Mouse (Mus musculus) kidney, postnatal 10 days (tissue): ENCODE data around the gene Pxn.
"Not testable (repeated sequence)": the region's sequence is repeated elsewhere in the genome, so short reads cannot be mapped to it uniquely, and the experiment has no call there.

Experiments
- DNase-seq: peaks from one replicate; pipeline ENCODE4 v3.0.0; 2021; ENCODE audit warnings: mixed read lengths

Pxn gene

DNA sequence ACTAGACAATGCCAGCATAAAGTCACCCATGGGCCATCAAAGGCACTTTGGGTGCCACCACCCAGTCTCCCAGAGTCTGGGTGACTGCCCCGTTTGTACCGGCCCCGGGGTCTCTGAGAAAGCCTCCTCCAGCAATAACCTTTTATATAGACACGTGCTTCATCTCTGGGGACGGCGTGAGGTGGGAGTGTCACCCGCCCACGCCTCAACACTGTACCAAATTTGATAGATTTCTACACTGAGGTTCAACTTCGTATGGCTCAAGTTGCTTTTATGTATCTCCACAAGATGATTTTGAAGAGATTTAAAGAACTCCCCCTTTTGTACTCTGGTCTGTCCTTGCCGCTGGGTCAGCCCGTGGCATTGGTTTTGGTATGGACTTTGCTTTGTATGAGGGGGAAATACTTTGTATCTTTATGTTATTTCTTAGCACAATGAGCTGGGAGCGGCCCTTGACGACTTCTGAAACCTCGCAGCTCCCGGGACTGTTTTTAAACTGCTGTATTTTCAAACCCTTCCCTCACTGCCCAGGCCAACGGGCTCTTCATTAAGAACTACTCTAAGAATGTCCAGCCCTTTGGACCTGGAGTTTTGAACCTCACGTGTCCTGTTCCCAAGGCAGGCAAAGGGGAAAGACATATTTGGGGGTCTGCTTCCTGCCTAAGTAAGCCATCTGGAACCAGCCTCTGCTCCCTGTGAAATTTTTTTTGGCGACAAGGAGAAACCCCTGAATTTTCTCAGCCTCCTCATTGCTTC is 48.2 kb downstream of the Pxn start:
- peak; percentile 27 for DNase-seq

- peak; percentile 89 for DNase-seq
Measured at GRCm38 (mm10) chr5:115556217-115556616, 49.7 kb downstream of the Pxn start.

GRCm38 (mm10) chr5:115558182-115558794 is 51.8 kb downstream of the Pxn start:
- no peak for DNase-seq

DNA sequence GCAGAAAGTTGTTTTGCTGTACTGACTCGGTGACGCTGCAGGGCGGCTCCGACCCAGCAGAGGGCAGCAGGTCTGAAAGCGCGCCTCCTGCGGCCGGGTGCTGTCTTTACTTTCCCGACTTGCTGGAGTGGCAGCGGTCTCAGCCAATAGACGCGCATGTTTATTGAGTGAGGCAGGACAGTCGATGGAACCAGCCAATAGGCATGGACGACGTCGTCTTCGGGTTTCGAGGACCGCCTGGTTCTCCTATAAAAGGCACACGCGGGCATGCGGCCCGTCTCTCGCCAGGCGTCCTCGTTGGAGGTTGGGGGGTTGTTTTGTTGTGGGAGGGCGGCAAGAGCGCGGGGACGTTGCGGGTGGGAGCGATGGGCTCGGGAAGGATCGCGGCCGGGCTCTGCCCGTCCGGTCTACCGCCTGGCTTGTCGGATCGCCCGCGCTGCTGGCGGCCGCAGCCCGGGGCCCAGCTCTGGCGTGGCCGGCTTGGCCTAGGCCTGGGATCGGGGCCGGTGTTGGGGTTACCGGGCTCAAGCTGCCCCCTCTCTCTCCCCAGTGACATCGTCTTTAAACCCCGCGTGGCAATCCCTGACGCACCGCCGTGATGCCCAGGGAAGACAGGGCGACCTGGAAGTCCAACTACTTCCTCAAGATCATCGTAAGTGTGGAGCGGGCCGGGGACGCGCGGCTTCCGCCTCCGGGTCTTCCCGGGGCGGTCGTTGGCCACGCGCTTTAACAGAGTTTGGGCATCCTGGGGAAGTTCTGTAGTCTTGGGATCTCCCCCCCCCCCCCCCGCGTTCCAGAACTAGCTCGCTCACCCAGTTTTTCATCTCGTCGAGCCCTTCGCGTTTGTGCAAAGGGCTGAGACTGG is 53.0 kb downstream of the Pxn start, which contains the start of gene Rplp0:
TSS of gene Rplp0 (plus strand) at position 231 of the 865 bp plus-strand sequence.
- peak; percentile 100 for DNase-seq

DNA sequence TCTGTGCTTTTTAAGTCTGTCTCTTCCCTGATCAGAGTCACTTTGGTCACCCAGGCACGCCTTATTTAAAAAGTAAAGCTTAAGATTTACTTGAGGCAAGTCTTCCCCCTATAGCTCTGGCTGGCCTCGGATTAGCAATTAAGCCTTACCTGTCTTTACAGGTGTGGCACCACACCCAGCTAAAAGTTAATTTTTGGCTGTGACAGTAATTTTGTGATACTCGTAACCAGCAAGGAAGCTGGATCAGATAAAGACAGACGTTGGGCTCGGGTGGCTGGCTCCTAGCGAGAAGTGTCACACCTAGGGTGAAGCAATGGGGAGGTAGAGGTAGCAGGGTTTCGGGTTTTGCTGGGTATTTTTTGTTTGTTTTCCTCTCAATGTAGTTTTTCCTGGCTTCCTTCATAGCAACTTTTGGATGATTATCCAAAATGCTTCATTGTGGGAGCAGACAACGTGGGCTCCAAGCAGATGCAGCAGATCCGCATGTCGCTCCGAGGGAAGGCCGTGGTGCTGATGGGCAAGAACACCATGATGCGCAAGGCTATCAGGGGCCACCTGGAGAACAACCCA is 53.9 kb downstream of the Pxn start:
- DNase-seq = no peak

GRCm38 (mm10) chr5:115563771-115564585 is 57.5 kb downstream of the Pxn start:
- DNase-seq = no peak

GRCm38 (mm10) chr5:115564737-115565393 is 58.4 kb downstream of the Pxn start, which contains the start of gene Gcn1l1:
TSS of gene Gcn1l1 (plus strand) at chr5:115565254.
- DNase-seq = peak; percentile 89

DNA sequence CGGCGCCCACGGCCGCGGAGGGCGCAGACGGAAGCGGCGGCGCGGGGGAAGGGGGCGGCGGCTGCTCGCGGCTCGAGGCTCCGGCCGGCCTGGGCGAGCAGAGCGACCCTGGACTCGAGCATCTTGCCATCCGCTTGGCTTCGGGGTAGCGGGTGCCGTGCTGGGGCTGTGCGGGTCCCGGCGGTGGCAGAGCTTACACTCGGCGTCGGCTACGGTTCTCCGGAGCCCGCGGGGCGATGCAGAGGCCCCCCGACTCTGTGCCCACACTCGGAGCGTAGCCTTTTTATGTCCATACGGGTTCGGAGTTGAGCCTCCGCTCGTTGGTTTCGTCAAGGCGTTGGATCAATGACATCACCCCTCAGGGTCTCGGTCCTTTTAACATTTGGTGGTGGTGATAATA is 58.9 kb downstream of the Pxn start:
- DNase-seq = no peak

- peak; percentile 43 for DNase-seq
Measured at GRCm38 (mm10) chr5:115568681-115569080, 62.2 kb downstream of the Pxn start.

GRCm38 (mm10) chr5:115569308-115569707 is 62.8 kb downstream of the Pxn start:
- DNase-seq = peak; percentile 47

DNA sequence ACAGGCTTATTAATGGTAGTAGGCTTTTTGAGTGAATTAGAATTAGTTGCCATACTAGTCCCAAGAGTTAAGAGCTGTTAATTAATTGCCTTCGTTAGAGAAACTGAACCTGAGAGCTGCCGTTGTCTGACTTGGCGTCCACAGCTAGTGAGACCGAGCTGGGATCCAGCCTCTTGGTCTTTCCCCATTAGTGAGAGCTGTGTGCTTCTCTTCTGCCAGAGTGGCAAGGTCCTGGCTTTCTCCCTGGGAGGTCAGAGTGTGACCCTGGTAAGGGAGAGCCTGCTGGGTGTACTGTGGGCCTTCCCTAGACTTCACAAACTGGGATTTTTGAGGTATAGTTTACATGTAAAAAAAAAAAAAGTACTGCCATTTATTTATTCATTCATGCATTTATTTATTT is 63.2 kb downstream of the Pxn start:
- no peak for DNase-seq

DNA sequence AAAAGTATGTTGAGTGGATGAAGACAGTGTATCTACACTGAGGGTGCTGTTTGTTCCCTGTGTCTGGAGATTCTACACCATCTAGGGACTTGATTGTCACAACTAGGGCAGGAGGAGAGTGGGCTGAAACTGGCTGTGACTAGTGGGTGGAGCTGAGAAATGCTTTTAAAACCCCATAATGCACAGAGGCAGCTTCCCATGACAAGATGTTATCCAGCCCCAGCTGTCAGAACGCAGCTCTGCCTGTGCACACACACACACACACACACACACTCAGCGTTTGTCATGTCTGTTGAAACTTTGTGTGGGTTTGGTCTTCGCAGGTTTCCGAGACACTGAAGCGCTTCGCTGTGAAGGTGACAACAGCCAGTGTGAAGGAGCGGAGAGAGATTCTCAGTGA is 64.6 kb downstream of the Pxn start:
- no peak for DNase-seq

DNA sequence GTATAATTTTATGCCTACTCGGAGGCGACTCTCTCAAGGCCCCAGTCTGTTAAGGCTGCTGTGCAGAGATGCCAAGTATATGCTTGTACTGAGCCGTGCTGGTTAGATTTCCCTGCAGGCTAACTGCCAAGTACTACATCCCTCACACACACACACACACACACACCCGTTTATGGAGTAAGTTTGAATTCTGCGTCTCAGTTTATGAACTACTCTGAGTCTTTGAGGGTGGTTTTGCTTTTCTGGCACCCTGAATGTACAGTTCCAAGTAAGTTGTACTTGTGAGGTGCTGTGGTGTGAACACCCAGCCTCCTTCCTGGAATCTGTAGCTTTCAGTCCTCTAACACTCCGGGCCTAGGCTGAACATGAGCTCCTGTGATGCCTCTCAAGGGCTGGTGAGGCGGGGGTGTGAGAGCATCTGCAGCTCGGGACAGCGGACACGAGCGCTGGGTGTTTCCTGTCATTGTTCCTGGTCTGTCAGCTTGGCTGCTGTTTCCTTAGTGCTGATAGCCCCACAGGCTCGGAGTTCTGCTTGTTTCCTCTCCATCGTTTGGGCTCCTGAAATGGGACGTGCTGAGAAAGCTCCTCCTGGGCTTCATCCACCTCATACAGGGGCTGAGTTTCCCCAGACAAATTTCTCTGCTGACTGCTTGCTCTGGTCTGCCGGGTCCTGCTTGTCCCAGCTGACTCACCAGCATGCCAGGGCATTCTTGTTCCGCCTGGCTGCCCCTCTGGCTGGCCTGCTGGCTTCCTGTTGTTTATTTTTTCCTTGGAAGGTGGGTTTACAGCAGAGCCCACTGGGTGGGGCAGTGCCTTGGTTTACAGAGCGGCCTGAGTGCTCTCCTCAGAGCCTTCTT is 66.4 kb downstream of the Pxn start:
- DNase-seq = peak; percentile 82

GRCm38 (mm10) chr5:115574992-115575391 is 68.5 kb downstream of the Pxn start:
- DNase-seq = peak; percentile 58

DNA sequence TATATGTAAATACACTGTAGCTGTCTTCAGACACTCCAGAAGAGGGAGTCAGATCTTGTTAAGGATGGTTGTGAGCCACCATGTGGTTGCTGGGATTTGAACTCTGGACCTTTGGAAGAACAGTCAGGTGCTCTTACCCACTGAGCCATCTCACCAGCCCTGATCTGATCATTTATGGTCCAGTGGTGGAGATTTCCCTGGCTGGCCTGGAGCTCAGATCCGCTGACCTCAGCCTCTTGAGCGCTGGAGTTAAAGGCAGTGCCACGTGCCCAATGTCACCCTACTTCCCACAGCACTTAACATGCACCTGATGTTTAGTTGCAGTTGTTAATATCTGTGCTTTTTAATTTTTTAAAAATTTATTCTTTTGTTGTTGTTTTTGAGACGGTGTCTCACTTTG is 71.2 kb downstream of the Pxn start:
- not testable (repeated sequence) for DNase-seq

DNA sequence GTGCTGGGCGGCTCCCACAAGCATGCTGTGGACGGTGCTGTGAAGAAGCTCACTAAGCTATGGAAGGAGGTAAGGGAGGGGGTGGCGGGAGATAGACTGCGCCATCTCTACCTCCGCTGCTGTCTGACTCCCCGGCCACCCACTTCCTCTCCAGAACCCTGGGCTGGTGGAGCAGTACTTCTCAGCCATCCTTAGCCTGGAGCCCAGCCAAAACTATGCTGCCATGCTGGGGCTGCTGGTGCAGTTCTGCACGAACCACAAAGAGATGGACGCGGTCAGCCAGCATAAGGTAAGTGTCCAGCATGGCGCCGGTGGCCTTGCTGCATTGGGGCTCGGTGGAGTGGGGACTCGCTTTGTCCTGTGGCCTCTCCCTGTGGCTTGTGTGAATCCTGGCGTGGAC is 72.4 kb downstream of the Pxn start:
- no peak for DNase-seq

DNA sequence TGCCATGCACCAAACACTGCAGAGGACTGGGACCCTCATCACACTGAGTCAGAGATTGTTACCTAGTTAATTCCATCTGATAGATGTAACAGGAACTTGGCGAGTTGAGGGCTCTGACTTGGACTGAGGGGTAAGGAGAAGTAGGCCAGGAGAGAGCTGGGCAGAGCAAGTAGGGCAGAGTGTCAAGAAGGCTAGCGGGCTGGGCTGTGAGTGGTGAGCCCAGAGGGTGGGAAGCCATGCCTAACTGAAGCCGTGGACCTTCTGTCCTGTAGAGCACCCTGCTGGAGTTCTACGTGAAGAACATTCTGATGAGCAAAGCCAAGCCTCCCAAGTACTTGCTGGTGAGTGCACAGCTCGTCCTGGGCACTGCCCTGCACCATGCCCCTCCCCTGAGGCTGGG is 72.9 kb downstream of the Pxn start:
- no peak for DNase-seq

DNA sequence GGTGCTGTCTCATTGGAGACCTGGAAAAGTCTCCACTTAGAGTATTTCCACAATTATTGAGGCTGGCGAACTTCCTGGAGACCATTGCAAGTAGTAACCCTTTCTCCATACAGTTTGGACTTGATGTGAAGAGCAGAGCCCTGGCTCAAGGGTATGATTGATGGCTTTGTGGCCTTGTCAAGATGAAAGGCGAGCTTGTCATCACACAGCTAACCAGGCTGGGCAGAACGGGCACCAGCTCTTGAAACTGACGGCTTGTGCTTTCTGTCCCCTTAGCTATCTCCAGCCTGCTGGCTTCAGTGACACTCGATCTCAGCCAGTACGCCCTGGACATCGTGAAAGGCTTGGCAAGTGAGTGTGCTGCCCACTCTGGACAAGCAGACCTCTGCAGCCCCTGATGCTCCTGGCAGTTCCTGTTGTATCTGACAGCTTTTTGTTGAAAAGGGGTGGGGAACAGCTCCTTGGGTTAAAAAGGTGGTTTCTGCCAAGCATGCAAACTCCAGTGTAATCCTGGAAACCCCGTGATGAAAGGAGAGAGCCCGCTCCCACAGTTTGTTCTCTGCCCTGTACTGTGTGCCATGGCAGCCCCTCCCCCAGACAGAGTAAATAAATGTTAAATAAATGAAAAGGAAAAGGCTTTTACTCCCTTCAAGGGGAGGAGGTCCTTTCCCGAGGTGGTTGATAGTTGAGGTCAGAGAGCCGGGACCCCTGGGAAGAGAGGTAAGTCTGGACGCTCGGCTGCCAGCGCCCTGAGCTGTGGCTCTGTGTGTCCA is 73.9 kb downstream of the Pxn start:
- DNase-seq = no peak

GRCm38 (mm10) chr5:115581662-115582061 is 75.2 kb downstream of the Pxn start:
- no peak for DNase-seq

- peak; percentile 49 for DNase-seq
Measured at GRCm38 (mm10) chr5:115585616-115586015, 79.1 kb downstream of the Pxn start.
